Mouse (Mus musculus) heart, adult 2 months (tissue): ENCODE measurements at regions not wholly inside any gene's neighbourhood (a gene's known extent, or its start where the extent isn't known, plus 50 kb on each side); places are given as distances from the start of the nearest gene placed in this dataset.

Source experiments
- DNase-seq, 2 experiments: peaks; one replicate each; pipeline ENCODE4 v3.0.0; 2021
- H3K27ac ChIP-seq: fragments of 200-600 bp; 2 replicates; pipeline ENCODE4 v1.8.1; 2022
- H3K27me3 ChIP-seq: fragments of 200-500 bp; 2 replicates; pipeline ENCODE4 v1.6.1; 2012; ENCODE audit warnings: mild to moderate bottlenecking, low read length, inconsistent platforms, mixed read lengths; ENCODE audit not compliant: control insufficient read depth, insufficient read depth
- H3K36me3 ChIP-seq: fragments of 200-500 bp; 2 replicates; pipeline ENCODE4 v1.6.1; 2012; ENCODE audit warnings: low read length, inconsistent platforms; ENCODE audit not compliant: control insufficient read depth, insufficient read depth
- H3K4me1 ChIP-seq: fragments of 200-500 bp; 2 replicates; pipeline ENCODE4 v1.6.1; 2011; ENCODE audit warnings: low read length; ENCODE audit not compliant: control insufficient read depth, insufficient read depth
- H3K4me3 ChIP-seq: fragments of 200-600 bp; 2 replicates; pipeline ENCODE4 v1.8.1; 2022
- H3K79me2 ChIP-seq: fragments of 200-500 bp; replicated peaks from 2 replicates; pipeline ENCODE4 v1.6.1; 2012; ENCODE audit warnings: mild to moderate bottlenecking, inconsistent platforms, low read length, moderate library complexity, mixed read lengths; ENCODE audit not compliant: control insufficient read depth, insufficient read depth
- H3K9ac ChIP-seq: fragments of 200-500 bp; 2 replicates; pipeline ENCODE4 v1.6.1; 2012; ENCODE audit warnings: low read depth, mild to moderate bottlenecking, control low read depth, inconsistent platforms, low read length, mixed read lengths
- CTCF ChIP-seq: fragments of 200-600 bp; IDR thresholded peaks from 2 replicates; pipeline ENCODE4 v1.8.1; 2022; ENCODE audit warnings: antibody characterized with exemption, mild to moderate bottlenecking, moderate library complexity
- EP300 ChIP-seq: fragments of 200-500 bp; IDR thresholded peaks from 2 replicates; pipeline ENCODE4 v1.6.1; 2011; ENCODE audit warnings: low read depth, low read length, control low read depth; ENCODE audit not compliant: insufficient read depth
- POLR2A ChIP-seq: fragments of 200-500 bp; IDR thresholded peaks from 2 replicates; pipeline ENCODE4 v1.6.1; 2011; ENCODE audit warnings: mild to moderate bottlenecking, low read depth, low read length, control low read depth; ENCODE audit not compliant: insufficient read depth
- WGBS: fragments of 180-500 bp; shearing (Covaris S2); methylation state at CpG from one replicate; pipeline ENCODE4 v1.1.7; 2018; 5-methylcytosine and 5-hydroxymethylcytosine counted together
- intact Hi-C: fragments of 180-260 bp; cut with DNase I; formaldehyde crosslinking; loops from one replicate; pipeline ENCODE4 v1.15.1; 2025

- 27% methylated on average over 9 of the region's 9 CpGs for WGBS
- H3K27ac ChIP-seq = no peak overlapping the region
- H3K9ac ChIP-seq = no peak overlapping the region
- peak; percentile 36 to 69 for DNase-seq
- H3K36me3 ChIP-seq = no peaks in the 10 kb centered on the region
- no peak overlapping the region for H3K4me3 ChIP-seq
- H3K27me3 ChIP-seq = no peaks in the 10 kb centered on the region
- intact Hi-C loops = loop anchor here (1.0 to 10.0 kb wide), 3 partner anchors 352 to 635 kb away; partner anchors contain the start of gene Wdr70
- no peaks in the 10 kb centered on the region; the same call in 1 of the 2 replicates for H3K4me1 ChIP-seq
- H3K79me2 ChIP-seq = no peaks in the 10 kb centered on the region
- peak; percentile 91 for TF ChIP-seq CTCF
- peak; percentile 69; the same call in 1 of the 2 replicates for TF ChIP-seq EP300
- TF ChIP-seq POLR2A = no peak
Measured at GRCm38 (mm10) chr15:7459992-7460820, 62.0 kb upstream of the Egflam start.

- TF ChIP-seq CTCF = no peak
- TF ChIP-seq EP300 = no peak
- TF ChIP-seq POLR2A = no peak
- intact Hi-C loops = loop anchor here (10.0 kb wide), 2 partner anchors 602 to 632 kb away; partner anchors contain the start of gene Wdr70
- WGBS = 81% methylated on average over 18 of the region's 18 CpGs
- Histone ChIP-seq H3K79me2 (no peaks in the 10 kb centered on the region), H3K27me3 (no peaks in the 10 kb centered on the region), H3K4me1 (no peaks in the 10 kb centered on the region; the same call in 1 of the 2 replicates), H3K9ac (no peak overlapping the region), H3K27ac (no peak overlapping the region), H3K36me3 (no peaks in the 10 kb centered on the region), H3K4me3 (no peak overlapping the region)
- DNase-seq = no peak
Measured at GRCm38 (mm10) chr15:7462549-7462948, 64.4 kb upstream of the Egflam start.

DNA sequence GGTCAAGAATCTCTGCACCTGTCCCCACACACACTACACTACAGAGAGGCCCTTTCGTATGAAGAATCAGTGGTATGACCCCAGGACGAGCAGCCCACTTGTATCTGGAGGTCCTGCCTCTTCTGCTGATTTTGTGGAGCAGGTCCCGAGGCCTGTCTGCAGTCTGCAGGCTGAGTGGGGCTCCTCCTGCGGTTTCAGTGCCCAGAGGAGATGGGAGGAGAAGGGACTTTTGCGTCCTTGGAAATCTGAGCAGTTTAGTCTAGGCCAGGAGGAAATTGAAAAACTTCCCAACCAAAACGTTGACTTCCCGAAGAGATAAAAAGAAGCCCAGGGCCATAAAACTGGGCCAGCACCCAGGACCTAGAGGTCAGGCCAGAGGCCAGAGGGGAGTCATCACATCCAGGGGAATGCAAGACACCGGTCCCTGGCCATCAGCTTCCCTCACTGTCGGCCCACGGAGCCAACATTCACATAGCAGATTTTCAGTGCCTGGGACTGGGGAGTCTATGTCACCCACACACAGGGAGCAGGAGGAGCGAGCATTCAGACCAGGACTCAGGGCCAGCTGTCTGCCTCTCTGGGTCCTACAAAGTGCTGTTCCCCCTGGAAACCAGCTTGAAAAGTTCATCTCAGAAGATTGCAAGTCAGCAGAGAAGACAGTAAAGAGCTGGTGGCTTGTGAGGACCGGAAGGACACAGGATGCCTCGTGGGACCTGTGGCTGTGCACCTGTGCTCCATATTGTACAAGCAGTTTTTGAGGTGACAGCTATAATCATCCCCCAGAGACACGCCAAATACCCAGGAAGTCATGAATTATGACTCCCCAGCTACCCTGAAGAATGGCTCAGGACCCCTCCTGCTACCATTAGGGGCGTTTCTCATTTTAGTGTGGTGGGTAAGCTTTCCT, 65.5 kb upstream of the Egflam start:
- H3K4me1 ChIP-seq = no peaks in the 10 kb centered on the region; the same call in 1 of the 2 replicates
- H3K27ac ChIP-seq = no peak overlapping the region
- H3K79me2 ChIP-seq = no peaks in the 10 kb centered on the region
- H3K4me3 ChIP-seq = no peak overlapping the region
- no peaks in the 10 kb centered on the region for H3K36me3 ChIP-seq
- 57% methylated on average over 15 of the region's 15 CpGs for WGBS
- intact Hi-C loops = loop anchor here (10.0 kb wide), 2 partner anchors 601 to 631 kb away; partner anchors contain the start of gene Wdr70
- no peak overlapping the region for H3K9ac ChIP-seq
- no peak for TF ChIP-seq POLR2A
- TF ChIP-seq CTCF = no peak
- TF ChIP-seq EP300 = no peak
- DNase-seq = no peak
- no peaks in the 10 kb centered on the region for H3K27me3 ChIP-seq

DNA sequence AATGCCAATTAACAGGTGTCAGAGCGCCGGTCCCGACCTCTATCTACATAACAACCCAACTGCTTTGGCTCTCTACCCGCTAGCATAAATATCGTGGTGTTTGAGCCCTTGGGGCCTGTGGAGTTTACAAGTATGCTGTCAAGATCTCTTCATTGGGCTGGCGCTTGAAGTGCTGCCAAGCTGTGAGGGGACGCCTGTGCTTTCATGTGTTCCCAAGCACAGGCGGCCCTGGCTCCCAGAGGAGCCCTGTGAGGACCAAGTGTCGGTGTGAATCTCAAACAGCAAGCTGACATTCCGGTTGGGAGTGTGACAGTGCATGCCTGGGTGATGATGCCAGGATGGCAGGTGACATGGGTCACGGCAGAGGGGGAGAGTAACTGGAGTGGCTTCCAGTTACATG, 82.0 kb upstream of the Egflam start:
- intact Hi-C loops = loop anchor here (10.0 kb wide), 1 partner anchor 85 kb away; no protein-coding TSS in a partner anchor
- H3K27ac ChIP-seq = no peak overlapping the region

GRCm38 (mm10) chr15:7480792-7481210, 82.6 kb upstream of the Egflam start:
- Histone ChIP-seq H3K36me3 (no peaks in the 10 kb centered on the region), H3K4me1 (no peaks in the 10 kb centered on the region; the same call in 1 of the 2 replicates), H3K27ac (no peak overlapping the region), H3K9ac (no peak overlapping the region), H3K79me2 (no peaks in the 10 kb centered on the region), H3K27me3 (no peaks in the 10 kb centered on the region), H3K4me3 (no peak overlapping the region)
- DNase-seq = peak in 1 of 2 experiments; percentile 6
- TF ChIP-seq POLR2A (no peak), CTCF (peak; percentile 33), EP300 (no peak)
- intact Hi-C loops = loop anchor here (10.0 kb wide), 1 partner anchor 84 kb away; no protein-coding TSS in a partner anchor
- WGBS = 46% methylated on average over 5 of the region's 5 CpGs

More for the DNA sequence above, 82.0 kb upstream of the Egflam start:
- WGBS = 11% methylated on average over 11 of the region's 11 CpGs
- Histone ChIP-seq H3K36me3 (no peaks in the 10 kb centered on the region), H3K27me3 (no peaks in the 10 kb centered on the region), H3K4me3 (no peak overlapping the region), H3K9ac (no peak overlapping the region), H3K79me2 (no peaks in the 10 kb centered on the region), H3K4me1 (no peaks in the 10 kb centered on the region; the same call in 1 of the 2 replicates)
- DNase-seq = peak; percentile 35 to 59
- TF ChIP-seq EP300 (no peak), POLR2A (no peak), CTCF (no peak)
